In the genomic region with DNA sequence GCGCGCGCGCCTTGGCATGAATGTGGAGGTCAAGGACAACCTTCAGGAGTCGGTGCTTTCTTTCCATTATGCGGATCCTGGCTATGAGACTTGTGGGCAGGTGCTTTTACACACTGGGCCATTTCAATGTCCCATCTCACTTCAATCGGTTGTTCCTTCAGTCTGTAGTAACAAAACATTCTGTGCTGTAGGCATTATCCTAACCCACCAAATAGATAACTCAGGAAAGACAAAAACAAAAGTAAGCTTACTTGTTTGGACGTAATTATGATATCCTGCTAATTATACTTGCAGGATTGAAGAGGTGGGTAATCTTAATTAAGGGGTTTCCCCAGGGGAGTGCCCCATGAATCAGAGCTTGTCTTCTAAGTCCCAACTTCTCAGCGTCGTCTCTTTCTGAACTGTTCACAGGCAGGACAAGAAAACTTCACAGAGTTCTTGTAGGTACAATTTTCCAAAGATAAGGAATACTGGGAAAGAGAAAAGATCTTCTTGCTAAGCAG, we compare ENCODE assay signal across 9 mouse cellular contexts. TPM values are rescaled to one million over a fixed set of nuclear protein-coding genes. Genes with fewer than 3 reads are reported as not detected.
DNase-seq lines count a peak whose midpoint lies in the region; ATAC-seq and TF ChIP-seq lines count a peak whose summit lies in the region.
"Had no signal": no experiment of that assay in that cellular context is flagged by ENCODE, and none has a peak within 500 bp of the region (broad histone marks: within the 10 kb centered on the region; RNA-seq: fewer than 3 reads in every experiment).

No protein-coding gene starts in this region.

- no peaks in the 10 kb centered on the region for H3K9me3 ChIP-seq in embryonic facial prominence, embryonic 13.5 days
- H3K9me3 ChIP-seq in neural tube, embryonic 12.5 days: no peaks in the 10 kb centered on the region

- WGBS in embryonic facial prominence, embryonic 13.5 days: 52% methylated on average over 10 of the region's 10 CpGs
- 48% methylated on average over 10 of the region's 10 CpGs for WGBS in neural tube, embryonic 12.5 days

- no peak for DNase-seq in left cerebral cortex, adult 2 months (ENCODE audit: extremely low spot score in 1 of 2, low spot score in 2 of 2)
- no peak for DNase-seq in left cerebral cortex, postnatal 25 days (ENCODE audit: low spot score in 2 of 2)
- DNase-seq in thymus, postnatal 25 days: no peak
- no peak for DNase-seq in right cerebral cortex, postnatal 36 days (ENCODE audit: low spot score in 2 of 2)
- DNase-seq in lung, postnatal 14 days: no peak

- H3K27ac ChIP-seq in left cerebral cortex, adult 2 months: peak overlapping the region; percentile 72
- peak overlapping the region; percentile 86 for H3K27ac ChIP-seq in embryonic facial prominence, embryonic 13.5 days
- peak overlapping the region; percentile 37; the same call in 1 of the 2 replicates for H3K27ac ChIP-seq in neural tube, embryonic 12.5 days

- peak overlapping the region; percentile 65 for H3K9ac ChIP-seq in embryonic facial prominence, embryonic 13.5 days
- no peak overlapping the region for H3K9ac ChIP-seq in neural tube, embryonic 12.5 days

- no peak for TF ChIP-seq CTCF in left cerebral cortex, adult 2 months (IDR thresholded peaks at IDR 0.05)

- peak overlapping the region; percentile 40 for H3K4me3 ChIP-seq in left cerebral cortex, adult 2 months
- H3K4me3 ChIP-seq in embryonic facial prominence, embryonic 13.5 days: peak overlapping the region; percentile 75
- peak overlapping the region; percentile 71; the same call in 1 of the 2 replicates for H3K4me3 ChIP-seq in neural tube, embryonic 12.5 days

- H3K4me1 ChIP-seq in embryonic facial prominence, embryonic 13.5 days: peaks cover 24% of the 10 kb centered on the region
- peaks cover 31% of the 10 kb centered on the region for H3K4me1 ChIP-seq in neural tube, embryonic 12.5 days

- H3K36me3 ChIP-seq in embryonic facial prominence, embryonic 13.5 days: peaks cover 22% of the 10 kb centered on the region
- peaks cover 8% of the 10 kb centered on the region; the same call in 1 of the 2 replicates for H3K36me3 ChIP-seq in neural tube, embryonic 12.5 days

- no peak for ATAC-seq in embryonic facial prominence, embryonic 13.5 days (ENCODE audit: insufficient number of reproducible peaks, insufficient read depth, low FRiP score, low TSS enrichment, low read depth)
- peak; percentile 19 for ATAC-seq in inflammation-experienced regulatory T-cells, adult 6 months
- no peak; the same call in 1 of the 2 replicates for ATAC-seq in neural tube, embryonic 12.5 days (ENCODE audit: low FRiP score, low read depth)

- intact Hi-C loops in left cerebral cortex, adult 2 months (cut with DNase I): no loop called here
- intact Hi-C loops in left cerebral cortex, postnatal 25 days (cut with DNase I): loop anchor here (2.0 kb wide), 1 partner anchor 54 kb away; the partner anchor contains the start of gene Rpl28

- no peaks in the 10 kb centered on the region for H3K27me3 ChIP-seq in embryonic facial prominence, embryonic 13.5 days
- no peaks in the 10 kb centered on the region for H3K27me3 ChIP-seq in neural tube, embryonic 12.5 days (replicated peaks)

- H3K4me2 ChIP-seq in embryonic facial prominence, embryonic 13.5 days: peak overlapping the region; percentile 65
- H3K4me2 ChIP-seq in neural tube, embryonic 12.5 days (replicated peaks): peak overlapping the region; percentile 86

RNA-seq across cellular contexts. Expression of gene Kmt5c, which starts 0.8 kb away (rescaled TPM):
- 10 to 100 TPM; 23.8 to 31.1 TPM for total RNA-seq in left cerebral cortex, adult 2 months (2021)
- 10 to 100 TPM; 25.0 to 30.4 TPM for total RNA-seq in left cerebral cortex, postnatal 25 days (2021)
- polyA plus RNA-seq in embryonic facial prominence, embryonic 13.5 days (2015; fragmentation: Nextera tagmentation; extraction: Ambion mirVana): 62.0 and 64.3 TPM in 2 replicates
- 10 to 100 TPM; 22.6 to 25.7 (median 24.9) TPM for polyA plus RNA-seq in inflammation-experienced regulatory T-cells, adult 6 months (2017; shearing (Covaris generic))
- 96.5 and 98.5 TPM in 2 replicates for polyA plus RNA-seq in neural tube, embryonic 12.5 days (2016; fragmentation: Nextera tagmentation; extraction: Ambion mirVana)

RNA-seq across cellular contexts. Expression of gene Cox6b2, which starts 13.8 kb away (rescaled TPM):
- 1 to 10 TPM; 3.8 to 4.8 TPM for total RNA-seq in left cerebral cortex, adult 2 months (2021)
- total RNA-seq in left cerebral cortex, postnatal 25 days (2021): 1 to 10 TPM; 4.6 to 5.9 TPM
- polyA plus RNA-seq in embryonic facial prominence, embryonic 13.5 days (2015; fragmentation: Nextera tagmentation; extraction: Ambion mirVana): 53.3 and 75.6 TPM in 2 replicates
- polyA plus RNA-seq in inflammation-experienced regulatory T-cells, adult 6 months (2017; shearing (Covaris generic)): 1 to 10 TPM in 1 of 3 experiments, under 1 TPM in 1, not detected in 1; 0.86 to 1.4 TPM
- polyA plus RNA-seq in neural tube, embryonic 12.5 days (2016; fragmentation: Nextera tagmentation; extraction: Ambion mirVana): 27.3 and 33.4 TPM in 2 replicates
- total RNA-seq: monocyte, adult 5-6 weeks had no signal

RNA-seq across cellular contexts. Expression of gene Tmem150b, which starts 14.0 kb away (rescaled TPM):
- total RNA-seq in left cerebral cortex, adult 2 months (2021): not detected
- total RNA-seq in left cerebral cortex, postnatal 25 days (2021): not detected
- polyA plus RNA-seq in embryonic facial prominence, embryonic 13.5 days (2015; fragmentation: Nextera tagmentation; extraction: Ambion mirVana): 0.24 and 0.45 TPM in 2 replicates
- polyA plus RNA-seq in inflammation-experienced regulatory T-cells, adult 6 months (2017; shearing (Covaris generic)): not detected
- 0.11 and 0.14 TPM in 2 replicates for polyA plus RNA-seq in neural tube, embryonic 12.5 days (2016; fragmentation: Nextera tagmentation; extraction: Ambion mirVana)

RNA-seq across cellular contexts. Expression of gene Fam71e2, which starts 32.0 kb away (rescaled TPM):
- total RNA-seq in left cerebral cortex, adult 2 months (2021): not detected
- not detected for total RNA-seq in left cerebral cortex, postnatal 25 days (2021)
- not detected in 2 replicates for polyA plus RNA-seq in embryonic facial prominence, embryonic 13.5 days (2015; fragmentation: Nextera tagmentation; extraction: Ambion mirVana)
- polyA plus RNA-seq in inflammation-experienced regulatory T-cells, adult 6 months (2017; shearing (Covaris generic)): not detected
- not detected in 2 replicates for polyA plus RNA-seq in neural tube, embryonic 12.5 days (2016; fragmentation: Nextera tagmentation; extraction: Ambion mirVana)
- total RNA-seq: monocyte, adult 5-6 weeks had no signal

RNA-seq across cellular contexts. Expression of gene Il11, which starts 43.6 kb away (rescaled TPM):
- total RNA-seq in left cerebral cortex, adult 2 months (2021): under 1 TPM; 0.36 to 0.58 TPM
- total RNA-seq in left cerebral cortex, postnatal 25 days (2021): under 1 TPM; 0.69 to 0.83 TPM
- polyA plus RNA-seq in embryonic facial prominence, embryonic 13.5 days (2015; fragmentation: Nextera tagmentation; extraction: Ambion mirVana): not detected in 2 replicates
- polyA plus RNA-seq in inflammation-experienced regulatory T-cells, adult 6 months (2017; shearing (Covaris generic)): not detected
- 0.34 and 0.51 TPM in 2 replicates for polyA plus RNA-seq in neural tube, embryonic 12.5 days (2016; fragmentation: Nextera tagmentation; extraction: Ambion mirVana)
- total RNA-seq: monocyte, adult 5-6 weeks had no signal

Comparison
In these comparisons a context has a peak if more than half of its experiments do, and no peak if none do; other contexts are left out.
1. RNA of gene Cox6b2, which starts 13.8 kb away (polyA plus RNA-seq): 53.3 to 75.6 TPM in embryonic facial prominence, embryonic 13.5 days and 27.3 to 33.4 TPM in neural tube, embryonic 12.5 days; 0.86 to 1.4 TPM in inflammation-experienced regulatory T-cells, adult 6 months; every median in the first group is over 10 times any median in the second.
2. Peak in every context shown above with its lines, with median percentiles within 50 percentile points of each other: H3K27ac ChIP-seq and H3K4me3 ChIP-seq.